Mouse (Mus musculus) forebrain, embryonic 15.5 days (tissue): ENCODE data around the gene Urad. TPM values are rescaled to one million over a fixed set of nuclear protein-coding genes. Genes with fewer than 3 reads are reported as not detected.

ENCODE experiments used
- ATAC-seq: fragments of 200-750 bp; cut with Nextera tagmentation; replicated peaks from 2 replicates; pipeline ENCODE4 v1.8.0; 2017; ENCODE audit warnings: mild to moderate bottlenecking, moderate TSS enrichment, moderate library complexity
- H3K27ac ChIP-seq: fragments of 300-500 bp; sonication (generic); replicated peaks from 2 replicates; pipeline ENCODE4 v1.5.1; 2015; ENCODE audit warnings: mild to moderate bottlenecking, inconsistent platforms
- H3K27me3 ChIP-seq: fragments of 300-500 bp; sonication (generic); 2 replicates; pipeline ENCODE4 v1.6.1; 2015; ENCODE audit warnings: inconsistent platforms
- H3K36me3 ChIP-seq: fragments of 300-500 bp; sonication (generic); 2 replicates; pipeline ENCODE4 v1.6.1; 2015; ENCODE audit warnings: mild to moderate bottlenecking, inconsistent platforms
- H3K4me1 ChIP-seq: fragments of 300-500 bp; sonication (generic); 2 replicates; pipeline ENCODE4 v1.6.1; 2015; ENCODE audit warnings: inconsistent platforms
- H3K4me2 ChIP-seq: fragments of 300-500 bp; sonication (generic); replicated peaks from 2 replicates; pipeline ENCODE4 v1.6.1; 2015; ENCODE audit warnings: mild to moderate bottlenecking, inconsistent platforms
- H3K4me3 ChIP-seq: fragments of 300-500 bp; sonication (generic); 2 replicates; pipeline ENCODE4 v1.5.1; 2015; ENCODE audit warnings: mild to moderate bottlenecking, inconsistent platforms
- H3K9ac ChIP-seq: fragments of 300-500 bp; sonication (generic); replicated peaks from 2 replicates; pipeline ENCODE4 v1.6.1; 2015; ENCODE audit warnings: mild to moderate bottlenecking, inconsistent platforms
- H3K9me3 ChIP-seq: fragments of 300-500 bp; sonication (generic); 2 replicates; pipeline ENCODE4 v1.6.1; 2016; ENCODE audit warnings: inconsistent platforms
- WGBS: fragments of 180-500 bp; shearing (Covaris S2); methylation state at CpG from one replicate; pipeline ENCODE4 v1.1.7; 2015; ENCODE audit warnings: mixed read lengths; 5-methylcytosine and 5-hydroxymethylcytosine counted together
- microRNA-seq: library from miRNA; unstranded; fragments of <30 nt; microRNA quantifications from one replicate; pipeline ENCODE4, GENCODE M21; 2016
- polyA plus RNA-seq: library from polyadenylated mRNA; unstranded; fragments of >200 nt; fragmentation: Nextera tagmentation; extraction: Ambion mirVana; gene quantifications from 2 replicates; pipeline ENCODE4 v1.2.1, GENCODE M21; 2015

Gene Urad
- polyA plus RNA-seq, 1 experiment from 2014 or later: not detected

- H3K9ac ChIP-seq: no peak within 1 kb of the TSS
- no peak within 1 kb of the TSS for H3K4me2 ChIP-seq
- H3K36me3 ChIP-seq: no peaks in the 10 kb centered on the region
- ATAC-seq: no peak; the same call in 1 of the 2 replicates
- H3K9me3 ChIP-seq: no peaks in the 10 kb centered on the region
- under 1% methylated on average over 44 of the region's 44 CpGs for WGBS
- no peak within 1 kb of the TSS for H3K27ac ChIP-seq
- H3K4me1 ChIP-seq: no peaks in the 10 kb centered on the region
- H3K27me3 ChIP-seq: peaks cover 94% of the 10 kb centered on the region
- no peak within 1 kb of the TSS for H3K4me3 ChIP-seq
Measured at GRCm38 (mm10) chr5:147269926-147270672, 52.1 kb downstream of the Urad start, which contains the start of gene Pdx1. Gene Pdx1, plus strand, starts transcription at chr5:147269959.

DNA sequence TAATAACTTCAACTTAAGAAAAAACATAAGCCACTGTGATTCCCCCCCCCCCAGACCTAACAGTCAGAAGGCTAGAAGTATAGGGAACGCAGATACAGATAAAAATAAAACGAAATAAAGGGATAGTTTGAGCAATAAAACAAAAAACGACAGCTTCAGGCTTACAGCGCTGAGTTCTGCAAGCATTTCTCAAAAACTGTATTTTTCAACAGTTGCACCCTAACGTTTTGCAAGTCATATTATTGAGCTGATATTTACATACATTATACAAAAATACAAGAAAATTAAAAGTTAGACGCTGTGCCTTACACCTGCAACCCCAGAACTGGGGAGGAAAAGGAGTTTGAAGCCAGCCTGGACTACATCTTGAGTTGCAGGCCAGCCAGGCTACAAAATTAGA lies 52.9 kb downstream of the Urad start:
- peaks cover 91% of the 10 kb centered on the region for H3K27me3 ChIP-seq
- WGBS: 5% methylated on average over 6 of the region's 6 CpGs
- H3K9me3 ChIP-seq: no peaks in the 10 kb centered on the region
- H3K4me2 ChIP-seq: no peak overlapping the region
- H3K4me3 ChIP-seq: no peak overlapping the region
- H3K9ac ChIP-seq: no peak overlapping the region
- H3K4me1 ChIP-seq: no peaks in the 10 kb centered on the region
- H3K36me3 ChIP-seq: no peaks in the 10 kb centered on the region
- no peak overlapping the region for H3K27ac ChIP-seq
- no peak for ATAC-seq

- peaks cover 92% of the 10 kb centered on the region for H3K27me3 ChIP-seq
- H3K4me1 ChIP-seq: no peaks in the 10 kb centered on the region
- no peaks in the 10 kb centered on the region for H3K36me3 ChIP-seq
- no peak overlapping the region for H3K4me2 ChIP-seq
- no peak overlapping the region for H3K27ac ChIP-seq
- ATAC-seq: no peak
- no peak overlapping the region for H3K9ac ChIP-seq
- WGBS: 2% methylated on average over 8 of the region's 8 CpGs
- no peaks in the 10 kb centered on the region for H3K9me3 ChIP-seq
- H3K4me3 ChIP-seq: no peak overlapping the region
Measured at GRCm38 (mm10) chr5:147268728-147269127, 53.5 kb downstream of the Urad start.

- H3K4me1 ChIP-seq: no peaks in the 10 kb centered on the region
Measured at GRCm38 (mm10) chr5:147267434-147267833, 54.8 kb downstream of the Urad start.

More at GRCm38 (mm10) chr5:147267434-147267833, 54.8 kb downstream of the Urad start:
- 6% methylated on average over 6 of the region's 6 CpGs for WGBS
- Histone ChIP-seq H3K27me3 (peaks cover 87% of the 10 kb centered on the region), H3K4me3 (no peak overlapping the region), H3K36me3 (no peaks in the 10 kb centered on the region), H3K4me2 (no peak overlapping the region), H3K9ac (no peak overlapping the region), H3K9me3 (no peaks in the 10 kb centered on the region), H3K27ac (no peak overlapping the region)
- ATAC-seq: no peak

Small RNA genes within 50 kb of the gene (microRNA-seq; reads per million reads assigned to microRNA genes)
- not detected for gene Mir7k

Other genes with a start within 250 kb of the Urad start
- gene Lnx2, start 245.9 kb downstream of the Urad start, polyA plus RNA-seq: 9.9 and 10.8 TPM in 2 replicates
- gene Polr1d, start 245.4 kb downstream of the Urad start, polyA plus RNA-seq: 114 TPM in 2 replicates
- 2.1 and 3.3 TPM in 2 replicates for gene Gsx1, start 133.7 kb downstream of the Urad start, polyA plus RNA-seq
- gene Pdx1, start 52.5 kb downstream of the Urad start, polyA plus RNA-seq: not detected in 2 replicates
- gene Cdx2, start 15.2 kb downstream of the Urad start, polyA plus RNA-seq: not detected in 2 replicates
- gene Flt3, start 78.0 kb upstream of the Urad start, polyA plus RNA-seq: 0.09 and 0.19 TPM in 2 replicates
- gene Pan3, start 107.7 kb upstream of the Urad start, polyA plus RNA-seq: 67.7 and 71.9 TPM in 2 replicates